Mouse (Mus musculus) heart, postnatal 0 days (tissue): ENCODE data around the gene Ccdc96. TPM values are rescaled to one million over a fixed set of nuclear protein-coding genes. Genes with fewer than 3 reads are reported as not detected.

Experiments used
- ATAC-seq: fragments of 200-750 bp; cut with Nextera tagmentation; 2 replicates; pipeline ENCODE4 v1.8.0; 2017; ENCODE audit warnings: low read depth, moderate number of reproducible peaks, moderate library complexity; ENCODE audit not compliant: insufficient read depth
- DNase-seq: peaks from one replicate; pipeline ENCODE4 v3.0.0-alpha.2; 2016; ENCODE audit warnings: low spot score
- H3K27ac ChIP-seq: fragments of 300-500 bp; sonication (generic); 2 replicates; pipeline ENCODE4 v1.5.1; 2014; ENCODE audit warnings: low read depth, mild to moderate bottlenecking
- H3K27me3 ChIP-seq: fragments of 300-500 bp; sonication (generic); 2 replicates; pipeline ENCODE4 v1.6.1; 2014; ENCODE audit warnings: low read length, mixed read lengths; ENCODE audit not compliant: control insufficient read depth, insufficient read depth
- H3K36me3 ChIP-seq: fragments of 300-500 bp; sonication (generic); replicated peaks from 2 replicates; pipeline ENCODE4 v1.6.1; 2014; ENCODE audit warnings: low read length, mixed read lengths; ENCODE audit not compliant: control insufficient read depth, insufficient read depth
- H3K4me1 ChIP-seq: fragments of 300-500 bp; sonication (generic); 2 replicates; pipeline ENCODE4 v1.6.1; 2014; ENCODE audit warnings: antibody characterized with exemption; ENCODE audit not compliant: control insufficient read depth, insufficient read depth
- H3K4me2 ChIP-seq: fragments of 300-500 bp; sonication (generic); 2 replicates; pipeline ENCODE4 v1.6.1; 2014; ENCODE audit warnings: low read depth, mild to moderate bottlenecking, low read length, moderate library complexity
- H3K4me3 ChIP-seq: fragments of 300-500 bp; sonication (generic); 2 replicates; pipeline ENCODE4 v1.5.1; 2014; ENCODE audit warnings: low read depth, low read length
- H3K9ac ChIP-seq: fragments of 300-500 bp; sonication (generic); replicated peaks from 2 replicates; pipeline ENCODE4 v1.6.1; 2014; ENCODE audit warnings: low read depth, low read length, mixed read lengths
- H3K9me3 ChIP-seq: fragments of 300-500 bp; sonication (generic); replicated peaks from 2 replicates; pipeline ENCODE4 v1.6.1; 2016; ENCODE audit warnings: low read length; ENCODE audit not compliant: control insufficient read depth
- CTCF ChIP-seq: IDR thresholded peaks from 2 replicates; pipeline ENCODE4 v1.5.1; 2016; ENCODE audit warnings: antibody characterized with exemption, control low read depth, low read depth
- EP300 ChIP-seq: IDR thresholded peaks from 2 replicates; pipeline ENCODE4 v1.6.1; 2016; ENCODE audit warnings: antibody characterized with exemption, low read depth
- WGBS: fragments of 180-500 bp; shearing (Covaris S2); extraction: QIAGEN DNeasy Blood & Tissue Kit; methylation state at CpG from one replicate; pipeline ENCODE4 v1.1.7; 2014; 5-methylcytosine and 5-hydroxymethylcytosine counted together
- polyA plus RNA-seq: library from polyadenylated mRNA; unstranded; fragments of >200 nt; fragmentation: Nextera tagmentation; extraction: Ambion mirVana; gene quantifications from 2 replicates; pipeline ENCODE4 v1.2.1, GENCODE M21; 2015
- total RNA-seq: library from RNA; depleted of rRNA; stranded (reverse); fragments of >200 nt; gene quantifications from 2 replicates; pipeline ENCODE4 v1.2.3, GENCODE M21; 2014; ENCODE audit warnings: low replicate concordance

Gene Ccdc96
- total and polyA plus RNA-seq, 2 experiments from 2014 or later: 0.19 TPM; not detected in 1

DNA sequence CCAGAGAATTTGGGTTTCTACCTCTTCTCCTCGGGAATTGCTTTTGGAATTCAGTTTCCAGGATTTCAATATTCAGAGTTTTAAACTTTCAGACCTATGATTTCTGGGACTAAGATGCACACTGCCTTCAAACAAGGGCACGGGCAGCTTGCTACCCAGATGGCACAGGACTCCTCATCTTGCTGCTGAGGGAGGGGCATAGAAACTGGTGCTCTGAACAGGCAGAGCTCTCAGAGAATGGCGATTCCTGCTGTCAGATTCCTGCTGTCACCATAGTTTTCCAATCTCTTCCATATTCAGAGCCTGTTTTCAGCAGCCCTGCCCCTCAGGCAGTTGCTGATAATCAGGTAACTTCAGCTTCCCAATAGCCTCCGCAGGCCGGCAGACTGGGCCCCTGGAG, 31.2 kb downstream of the Ccdc96 start:
- peaks cover 74% of the 10 kb centered on the region for H3K36me3 ChIP-seq
- no peak overlapping the region for H3K4me2 ChIP-seq
- no peak for ATAC-seq
- no peak for DNase-seq
- TF ChIP-seq CTCF (no peak), EP300 (no peak)
- no peaks in the 10 kb centered on the region for H3K9me3 ChIP-seq
- H3K4me3 ChIP-seq: no peak overlapping the region
- no peaks in the 10 kb centered on the region for H3K4me1 ChIP-seq
- 63% methylated on average over 5 of the region's 5 CpGs for WGBS
- no peak overlapping the region for H3K9ac ChIP-seq
- H3K27ac ChIP-seq: no peak overlapping the region
- H3K27me3 ChIP-seq: no peaks in the 10 kb centered on the region

- Histone ChIP-seq H3K4me3 (no peak overlapping the region), H3K4me1 (no peaks in the 10 kb centered on the region), H3K27ac (no peak overlapping the region), H3K9me3 (no peaks in the 10 kb centered on the region), H3K27me3 (no peaks in the 10 kb centered on the region), H3K36me3 (peaks cover 62% of the 10 kb centered on the region), H3K4me2 (no peak overlapping the region), H3K9ac (no peak overlapping the region)
- DNase-seq (no peak), ATAC-seq (no peak)
- TF ChIP-seq EP300 (no peak), CTCF (no peak)
- WGBS: 92% methylated on average over 3 of the region's 3 CpGs
These were observed 33.2 kb downstream of the Ccdc96 start for GRCm38 (mm10) chr5:36517596-36517995.

- Histone ChIP-seq H3K4me1 (0 out of 2 replicates have a peak, but pooled peaks cover 5% of the 10 kb centered on the region), H3K9ac (no peak overlapping the region), H3K4me2 (no peak overlapping the region), H3K27me3 (no peaks in the 10 kb centered on the region), H3K9me3 (no peaks in the 10 kb centered on the region), H3K36me3 (peaks cover 52% of the 10 kb centered on the region), H3K4me3 (no peak overlapping the region), H3K27ac (no peak overlapping the region)
- no peak for TF ChIP-seq CTCF
- TF ChIP-seq EP300: no peak
- 89% methylated on average over 3 of the region's 3 CpGs for WGBS
- DNase-seq (no peak), ATAC-seq (no peak)
These were observed 35.4 kb downstream of the Ccdc96 start for GRCm38 (mm10) chr5:36519751-36520150.

- no peak overlapping the region for H3K4me3 ChIP-seq
- ATAC-seq (no peak), DNase-seq (no peak)
These were observed 38.4 kb downstream of the Ccdc96 start for GRCm38 (mm10) chr5:36522782-36523181.

GRCm38 (mm10) chr5:36523219-36523703, 38.9 kb downstream of the Ccdc96 start:
- Histone ChIP-seq H3K4me2 (no peak overlapping the region), H3K27me3 (no peaks in the 10 kb centered on the region), H3K27ac (no peak overlapping the region), H3K9ac (no peak overlapping the region), H3K9me3 (no peaks in the 10 kb centered on the region), H3K4me3 (no peak overlapping the region), H3K4me1 (0 out of 2 replicates have a peak, but pooled peaks cover 5% of the 10 kb centered on the region), H3K36me3 (peaks cover 36% of the 10 kb centered on the region)
- 34% methylated on average over 5 of the region's 5 CpGs for WGBS
- DNase-seq (no peak), ATAC-seq (no peak)
- TF ChIP-seq CTCF (no peak), EP300 (no peak)

More at GRCm38 (mm10) chr5:36522782-36523181, 38.4 kb downstream of the Ccdc96 start:
- no peak overlapping the region for H3K4me2 ChIP-seq
- 0 out of 2 replicates have a peak, but pooled peaks cover 5% of the 10 kb centered on the region for H3K4me1 ChIP-seq
- no peaks in the 10 kb centered on the region for H3K9me3 ChIP-seq
- no peak overlapping the region for H3K9ac ChIP-seq
- no peak for TF ChIP-seq CTCF
- no peak for TF ChIP-seq EP300
- H3K36me3 ChIP-seq: peaks cover 41% of the 10 kb centered on the region
- no peak overlapping the region for H3K27ac ChIP-seq
- no peaks in the 10 kb centered on the region for H3K27me3 ChIP-seq
- 11% methylated on average over 2 of the region's 2 CpGs for WGBS

DNA sequence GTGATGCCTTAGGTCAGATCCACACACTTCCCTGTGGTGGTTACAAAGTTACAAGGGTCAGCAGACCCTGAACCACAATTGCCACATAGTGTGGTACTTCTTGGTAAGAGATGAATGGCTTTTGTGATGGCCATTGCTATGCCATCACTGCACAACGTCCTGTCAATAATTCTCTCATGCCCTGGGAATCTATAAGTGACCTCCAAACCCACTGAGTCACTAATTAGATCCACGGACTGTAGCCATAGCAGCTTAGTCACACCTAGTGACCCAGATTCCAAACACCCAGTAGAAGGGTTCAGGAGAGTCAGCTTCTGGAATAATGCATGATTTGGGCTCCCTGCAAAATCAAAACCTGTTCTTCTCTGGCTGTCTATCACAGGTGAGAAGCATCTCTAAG, 40.8 kb downstream of the Ccdc96 start:
- ATAC-seq: no peak

More for the DNA sequence above, 40.8 kb downstream of the Ccdc96 start:
- no peak overlapping the region for H3K4me3 ChIP-seq
- no peak overlapping the region for H3K27ac ChIP-seq
- peaks cover 16% of the 10 kb centered on the region for H3K36me3 ChIP-seq
- H3K4me2 ChIP-seq: no peak overlapping the region
- H3K9ac ChIP-seq: no peak overlapping the region
- H3K4me1 ChIP-seq: peaks cover 11% of the 10 kb centered on the region; the same call in 1 of the 2 replicates
- H3K9me3 ChIP-seq: no peaks in the 10 kb centered on the region
- H3K27me3 ChIP-seq: no peaks in the 10 kb centered on the region
- no peak for DNase-seq
- no peak for TF ChIP-seq CTCF
- no peak for TF ChIP-seq EP300
- WGBS: 82% methylated on average over 2 of the region's 2 CpGs
